Mouse (Mus musculus) MEL (cell line): ENCODE measurements around the gene Bloc1s5.

Experiments used
- CHD2 ChIP-seq: IDR thresholded peaks from 2 replicates; pipeline ENCODE4 v1.6.1; 2011; ENCODE audit warnings: low read length, improper control_type of control experiment
- CTCF ChIP-seq, 3 experiments: IDR thresholded peaks in 2 of 3; conservative IDR thresholded peaks in 1 of 3; 2 replicates each; pipeline ENCODE4 v1.5.1; 2011 to 2012; ENCODE audit warnings: low read length in 3 of 3, low read depth in 2 of 3, mild to moderate bottlenecking in 2 of 3, improper control_type of control experiment in 1 of 3, inconsistent platforms in 1 of 3, mixed read lengths in 1 of 3, moderate library complexity in 1 of 3; ENCODE audit not compliant: control insufficient read depth in 1 of 3, insufficient read depth in 1 of 3, poor library complexity in 1 of 3, severe bottlenecking in 1 of 3
- EP300 ChIP-seq, 2 experiments: IDR thresholded peaks; 2 replicates each; pipeline ENCODE4 v1.6.1; 2011; ENCODE audit warnings: improper control_type of control experiment in 2 of 2, low read length in 2 of 2, low read depth in 1 of 2, mild to moderate bottlenecking in 1 of 2
- MAFK ChIP-seq: IDR thresholded peaks from 2 replicates; pipeline ENCODE4 v1.6.1; 2011; ENCODE audit warnings: low read depth, mild to moderate bottlenecking, low read length, improper control_type of control experiment, borderline replicate concordance
- MAX ChIP-seq: IDR thresholded peaks from 2 replicates; pipeline ENCODE4 v1.6.1; 2011; ENCODE audit warnings: low read length, improper control_type of control experiment
- MEF2A ChIP-seq: IDR thresholded peaks from 2 replicates; pipeline ENCODE4 v1.6.1; 2014; ENCODE audit warnings: low read depth, mild to moderate bottlenecking, inconsistent platforms, low read length, improper control_type of control experiment; ENCODE audit not compliant: poor library complexity, insufficient replicate concordance, severe bottlenecking; ENCODE audit errors: extremely low read depth
- POLR2A ChIP-seq, 2 experiments: IDR thresholded peaks; 2 replicates each; pipeline ENCODE4 v1.6.1; 2011 to 2012; ENCODE audit warnings: low read length in 2 of 2, mild to moderate bottlenecking in 2 of 2, control low read depth in 1 of 2, improper control_type of control experiment in 1 of 2, low read depth in 1 of 2, moderate library complexity in 1 of 2; ENCODE audit not compliant: control insufficient read depth in 1 of 2, insufficient read depth in 1 of 2, poor library complexity in 1 of 2
- POLR2AphosphoS2 ChIP-seq: IDR thresholded peaks from 2 replicates; pipeline ENCODE4 v1.6.1; 2011; ENCODE audit warnings: low read length, improper control_type of control experiment
- TCF12 ChIP-seq: IDR thresholded peaks from 2 replicates; pipeline ENCODE4 v1.6.1; 2014; ENCODE audit warnings: low read depth, mild to moderate bottlenecking, inconsistent platforms, low read length, improper control_type of control experiment, moderate library complexity

- TF ChIP-seq POLR2A (IDR thresholded peaks at IDR 0.05; ENCODE audit: control insufficient read depth in 1 of 2, insufficient read depth in 1 of 2, low read depth in 1 of 2, low read length in 2 of 2, poor library complexity in 1 of 2) (no peak), POLR2AphosphoS2 (no peak), MEF2A (no peak), CTCF (IDR thresholded peaks at IDR 0.05 in 2 of 3, conservative IDR thresholded peaks at IDR 0.05 in 1 of 3; ENCODE audit: control insufficient read depth in 1 of 3, insufficient read depth in 1 of 3, low read depth in 2 of 3, low read length in 3 of 3, poor library complexity in 1 of 3, severe bottlenecking in 1 of 3) (no peak), MAFK (no peak), MAX (no peak), CHD2 (no peak), EP300 (IDR thresholded peaks at IDR 0.05; ENCODE audit: low read depth in 1 of 2, low read length in 2 of 2) (no peak), TCF12 (no peak)
Observed at GRCm38 (mm10) chr13:38640961-38641360, 6.1 kb upstream of the Bloc1s5 start.
